Mouse (Mus musculus): Measurements from ENCODE around the gene 1810046K07Rik.

1810046K07Rik gene

DNA sequence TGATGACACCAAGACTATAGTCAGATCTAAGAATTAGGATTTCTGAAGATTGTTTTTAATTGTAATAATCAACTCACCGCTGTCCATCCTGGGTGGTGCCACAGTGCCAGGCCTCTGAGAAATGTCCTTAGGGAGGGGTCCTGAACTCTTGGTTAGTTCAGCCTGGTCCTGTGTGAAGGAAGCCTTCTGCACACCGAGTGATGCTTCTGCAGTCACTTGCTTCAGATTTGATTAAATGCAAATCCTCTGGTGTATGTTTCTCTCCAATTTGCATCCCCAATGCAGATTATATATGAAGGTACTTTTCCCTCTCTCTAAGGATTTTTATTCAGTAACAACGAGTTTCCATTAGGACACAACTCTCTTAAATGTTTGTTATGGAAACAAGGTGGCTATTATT lies at the start of gene 1810046K07Rik:
1810046K07Rik (minus strand) TSS at position 187 of the 400 bp plus-strand sequence.
- no peak for DNase-seq (ENCODE audit: low read depth)

DNA sequence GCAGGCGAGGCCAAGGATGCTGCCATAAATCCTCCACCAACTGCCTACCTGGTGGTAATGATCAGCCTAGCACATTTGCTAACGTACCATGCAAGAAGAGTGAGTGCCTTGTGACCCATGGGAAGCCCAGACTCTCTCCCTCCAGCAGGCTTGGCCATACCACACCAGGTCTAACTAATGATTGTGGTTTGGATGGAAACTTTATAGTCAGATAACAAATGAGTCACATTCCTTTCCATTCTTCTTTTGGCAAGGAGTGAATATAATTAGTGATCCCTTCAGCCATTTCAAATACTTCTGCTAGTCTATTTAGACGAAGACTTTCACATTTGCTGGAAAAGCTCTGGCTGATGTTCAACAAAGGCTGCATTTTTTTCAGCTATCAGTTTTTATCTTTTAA lies 40.8 kb upstream of the 1810046K07Rik start:
- DNase-seq (ENCODE audit: low read depth), result no peak

DNA sequence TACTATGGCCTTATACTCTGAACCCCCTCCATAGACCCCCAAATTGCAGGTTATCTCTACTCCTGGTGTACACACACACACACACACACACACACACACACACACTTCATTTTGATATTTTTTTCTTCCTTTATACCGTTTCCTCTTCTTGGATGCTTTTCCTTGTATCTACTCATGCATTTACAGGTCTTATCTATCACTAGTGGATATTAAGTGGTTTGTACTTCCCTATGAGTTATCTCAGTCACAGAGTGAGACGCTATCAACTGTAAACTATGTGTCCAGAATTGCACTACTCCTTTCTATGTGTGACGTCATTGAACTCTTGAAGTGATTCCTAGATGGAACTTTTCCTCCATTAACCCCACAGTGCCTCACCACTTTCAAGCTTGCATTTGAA lies 38.4 kb upstream of the 1810046K07Rik start:
- no peak for DNase-seq (ENCODE audit: low read depth)

DNA sequence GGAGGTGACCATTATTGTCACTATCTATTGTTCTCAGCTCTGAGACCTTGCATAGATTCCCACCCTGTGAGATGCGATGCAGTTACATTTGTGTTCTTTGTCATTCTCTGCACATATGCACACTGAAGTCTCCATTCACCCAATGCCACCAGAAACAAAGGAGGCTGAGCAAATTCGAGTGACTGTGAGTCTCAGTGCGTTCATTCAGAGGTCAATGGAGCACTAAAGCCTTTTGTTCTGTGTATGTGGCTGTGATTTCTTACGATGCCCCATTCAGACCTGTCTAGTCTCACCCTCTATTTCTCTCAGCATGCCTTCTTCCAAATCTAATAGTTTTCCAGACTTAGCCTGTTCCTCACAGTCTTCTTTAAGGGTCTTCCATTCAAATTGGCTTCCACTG lies 35.3 kb upstream of the 1810046K07Rik start:
- no peak for DNase-seq (ENCODE audit: low read depth)

DNA sequence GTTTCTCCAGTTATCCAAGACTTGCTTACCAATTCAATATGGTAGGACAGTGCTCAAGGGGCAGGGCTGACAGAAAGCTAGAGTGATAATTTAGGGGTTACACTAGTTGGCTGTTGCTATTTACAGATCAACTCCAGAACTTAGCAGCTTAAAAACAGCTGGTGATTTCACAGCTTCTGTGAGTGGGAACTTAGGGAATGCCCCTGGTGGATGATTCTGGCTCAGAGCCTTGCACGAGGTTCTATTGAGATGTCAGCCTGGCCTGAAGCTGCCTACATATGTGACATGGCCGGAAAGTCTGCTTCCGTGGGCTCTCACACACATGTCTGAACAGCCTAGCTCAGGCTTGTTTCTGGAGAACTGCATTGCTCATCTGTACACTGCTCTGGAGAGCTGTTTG lies 24.8 kb upstream of the 1810046K07Rik start:
- DNase-seq (ENCODE audit: low read depth), result no peak

DNA sequence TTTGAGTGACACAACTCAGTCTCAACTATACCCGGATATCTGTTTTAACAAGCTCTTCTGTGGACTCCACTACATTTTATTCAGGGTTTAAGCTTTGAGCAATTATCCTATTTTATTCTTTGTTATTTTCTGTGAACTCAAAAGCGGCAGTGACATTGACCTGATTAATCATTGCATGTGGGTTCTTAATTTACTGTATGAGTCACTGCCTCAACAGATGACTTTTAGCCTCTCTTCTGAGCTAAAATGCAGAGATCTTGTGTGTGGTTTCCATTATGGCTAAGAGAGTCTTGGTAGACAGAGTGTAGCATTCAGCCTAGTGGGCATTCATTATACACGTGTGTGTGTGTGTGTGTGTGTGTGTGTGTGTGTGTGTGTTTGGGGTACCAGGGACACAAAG lies 24.2 kb upstream of the 1810046K07Rik start:
- DNase-seq (ENCODE audit: low read depth), result no peak

DNA sequence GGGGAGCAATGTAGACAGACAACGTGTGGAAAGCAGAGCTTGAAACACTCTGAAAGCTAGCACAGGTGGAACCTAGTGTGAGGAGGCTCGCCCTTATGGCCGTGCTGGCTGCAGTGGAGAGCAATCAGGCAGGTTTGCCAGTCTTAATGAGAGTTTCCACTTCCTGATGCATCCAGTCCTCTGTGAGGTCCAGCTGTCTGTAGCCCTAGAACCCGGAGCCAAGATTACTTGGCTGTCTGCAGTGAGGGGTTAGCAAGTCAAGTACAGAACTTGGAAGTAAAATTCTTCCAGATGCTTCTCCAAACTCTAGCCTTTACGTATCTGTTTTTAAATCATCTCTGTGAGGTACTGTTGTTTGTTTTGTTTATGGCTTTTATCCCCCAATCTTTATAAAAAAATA lies 20.7 kb upstream of the 1810046K07Rik start:
- DNase-seq (ENCODE audit: low read depth), result no peak

DNA sequence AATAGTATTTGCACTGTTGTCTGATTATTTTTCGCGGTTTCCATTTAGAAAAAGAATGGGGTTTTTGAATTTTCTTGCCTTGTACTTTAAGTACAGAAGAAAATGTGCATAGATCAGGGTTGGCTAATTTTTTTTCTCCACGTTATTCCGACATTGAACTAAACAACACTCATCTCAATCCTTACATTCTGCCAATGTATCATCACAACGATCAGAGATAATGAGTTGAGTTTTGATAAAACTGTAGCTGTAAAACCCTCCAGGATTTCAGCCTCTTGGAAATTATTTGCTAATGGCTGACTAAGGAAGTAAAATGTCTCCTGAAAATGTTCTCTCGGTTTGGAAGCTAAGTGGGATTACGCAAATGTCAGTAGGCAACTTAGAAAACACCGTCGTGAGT lies 17.1 kb upstream of the 1810046K07Rik start:
- DNase-seq (ENCODE audit: low read depth), result no peak

DNA sequence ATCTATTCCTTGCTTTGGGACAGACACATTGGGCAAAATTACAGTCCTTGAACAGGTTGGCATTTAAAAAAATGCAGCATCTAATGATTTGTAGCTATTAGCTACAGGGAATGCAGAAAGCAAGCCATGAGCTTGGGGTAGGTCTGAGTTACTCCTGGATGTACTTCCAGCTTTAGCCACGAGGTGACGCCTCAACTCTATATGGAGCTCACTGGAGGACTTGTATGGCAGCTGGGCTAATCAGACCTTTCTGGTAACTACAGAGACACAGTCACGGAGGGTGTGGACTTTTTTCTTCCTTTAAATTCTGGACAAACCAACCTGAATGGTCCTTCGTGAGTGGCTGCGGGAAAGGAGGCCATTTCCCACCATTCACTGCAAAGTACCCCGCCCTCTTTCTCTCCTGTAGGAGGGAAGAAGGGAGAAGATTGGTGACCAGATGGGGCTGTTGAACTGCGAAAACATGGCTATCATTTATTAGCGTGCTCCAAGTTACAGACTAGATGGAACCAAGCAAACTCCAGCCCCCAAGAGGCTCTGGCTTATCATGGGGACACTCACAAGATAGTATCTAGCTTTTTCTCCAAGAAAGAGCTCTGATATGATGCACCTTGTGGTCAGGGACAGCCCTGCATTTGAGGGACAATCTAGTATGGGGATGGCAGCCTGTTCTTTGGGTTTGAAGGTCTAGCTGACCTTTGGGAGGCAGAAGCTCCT lies 6.7 kb upstream of the 1810046K07Rik start:
- peak; percentile 82 for DNase-seq (ENCODE audit: low read depth)

DNA sequence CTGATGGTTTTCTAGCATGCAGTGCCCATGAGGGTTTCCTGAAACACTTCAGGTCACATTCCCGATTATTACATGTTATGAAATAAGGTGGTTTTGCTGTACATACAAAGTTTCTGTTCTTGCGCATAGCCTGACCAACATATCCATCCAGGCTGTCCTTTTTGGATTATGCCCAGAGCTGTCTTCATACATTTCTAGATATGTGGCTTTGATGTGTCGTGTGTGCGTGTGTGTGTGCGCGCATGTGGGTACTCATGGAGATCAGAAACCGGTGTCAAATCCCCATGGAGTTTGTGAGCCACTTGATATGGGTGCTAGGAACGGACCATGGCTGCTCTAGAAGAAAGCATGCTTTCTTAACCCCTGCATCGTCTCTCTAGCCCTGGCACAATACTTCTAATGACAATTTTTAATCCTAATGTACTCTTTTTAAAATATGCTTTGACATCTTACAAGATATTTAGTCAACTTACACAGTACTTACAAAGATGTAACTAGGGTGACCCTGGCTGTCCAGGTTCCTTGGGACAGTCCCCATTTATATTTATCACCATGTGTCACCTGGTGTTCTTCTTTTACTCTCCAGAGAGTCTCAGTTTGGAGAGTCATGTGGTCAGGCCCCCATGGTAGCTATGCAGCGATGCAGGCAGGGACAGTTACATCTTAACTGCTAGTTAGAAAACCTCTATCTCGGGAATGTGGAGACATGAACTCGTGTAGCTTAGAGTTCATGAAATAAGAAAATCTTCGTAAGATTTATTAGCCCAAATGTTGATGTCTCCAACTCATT lies 2.9 kb upstream of the 1810046K07Rik start:
- no peak for DNase-seq (ENCODE audit: low read depth)

DNA sequence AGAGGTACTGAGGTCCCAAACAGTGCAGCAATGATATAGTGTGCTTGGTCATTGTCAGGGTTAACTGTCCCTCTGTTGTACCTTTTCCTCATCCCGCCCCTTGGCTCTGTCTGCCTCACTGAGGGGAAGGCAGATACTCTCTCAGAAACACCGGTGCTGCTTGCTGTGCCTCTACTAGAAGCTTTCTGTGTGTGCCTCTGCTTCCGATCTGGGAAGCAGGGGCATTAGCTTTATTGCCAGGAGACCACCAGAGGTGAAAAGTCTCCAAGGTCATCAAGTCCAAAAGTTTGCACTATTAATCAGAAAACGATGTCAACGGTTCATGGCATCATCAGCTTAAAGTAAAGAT lies 1.2 kb downstream of the 1810046K07Rik start:
- DNase-seq (ENCODE audit: low read depth), result no peak

DNA sequence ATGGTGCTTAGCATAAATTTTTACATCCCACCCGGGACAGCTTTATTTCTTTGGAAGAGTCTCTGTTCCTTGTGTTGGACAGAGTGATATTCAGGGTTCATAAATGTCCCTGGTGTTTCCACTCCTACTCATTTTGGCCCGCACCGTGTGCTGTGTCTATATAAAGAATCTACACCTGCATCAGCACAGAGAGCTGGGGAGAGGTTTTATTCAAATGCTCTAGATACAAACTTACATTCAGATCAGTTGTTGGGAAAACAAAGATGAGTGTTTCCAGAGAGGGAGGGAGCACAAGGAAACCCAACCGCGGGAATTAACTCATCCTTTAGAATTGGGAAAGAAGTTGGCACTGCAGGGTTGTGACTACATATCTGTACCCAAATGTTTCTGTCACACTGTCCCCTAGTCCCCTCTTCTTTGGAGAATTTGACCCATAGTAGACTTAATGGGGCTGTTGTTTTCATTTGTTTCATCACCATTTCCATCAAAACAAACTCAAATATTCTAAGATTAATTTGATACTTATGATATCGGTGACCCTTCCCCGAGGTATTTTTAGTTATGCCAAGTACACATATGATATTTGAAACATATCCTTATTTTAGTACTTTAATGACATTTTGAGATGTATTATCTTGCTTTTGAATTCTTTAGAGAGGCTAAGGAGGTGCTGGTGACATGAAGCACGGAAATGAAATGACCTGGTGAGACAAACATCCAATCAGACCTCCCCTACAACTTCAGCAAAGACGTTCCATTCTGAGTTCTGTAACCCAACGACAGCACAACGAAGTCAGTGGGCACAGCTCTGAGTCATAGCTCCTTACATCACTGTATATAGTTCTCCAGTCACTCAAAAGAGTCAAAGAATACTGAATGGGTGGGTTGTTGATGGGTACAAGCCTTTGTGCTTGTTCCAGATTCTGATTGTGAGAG lies 1.8 kb downstream of the 1810046K07Rik start:
- no peak for DNase-seq (ENCODE audit: low read depth)

DNA sequence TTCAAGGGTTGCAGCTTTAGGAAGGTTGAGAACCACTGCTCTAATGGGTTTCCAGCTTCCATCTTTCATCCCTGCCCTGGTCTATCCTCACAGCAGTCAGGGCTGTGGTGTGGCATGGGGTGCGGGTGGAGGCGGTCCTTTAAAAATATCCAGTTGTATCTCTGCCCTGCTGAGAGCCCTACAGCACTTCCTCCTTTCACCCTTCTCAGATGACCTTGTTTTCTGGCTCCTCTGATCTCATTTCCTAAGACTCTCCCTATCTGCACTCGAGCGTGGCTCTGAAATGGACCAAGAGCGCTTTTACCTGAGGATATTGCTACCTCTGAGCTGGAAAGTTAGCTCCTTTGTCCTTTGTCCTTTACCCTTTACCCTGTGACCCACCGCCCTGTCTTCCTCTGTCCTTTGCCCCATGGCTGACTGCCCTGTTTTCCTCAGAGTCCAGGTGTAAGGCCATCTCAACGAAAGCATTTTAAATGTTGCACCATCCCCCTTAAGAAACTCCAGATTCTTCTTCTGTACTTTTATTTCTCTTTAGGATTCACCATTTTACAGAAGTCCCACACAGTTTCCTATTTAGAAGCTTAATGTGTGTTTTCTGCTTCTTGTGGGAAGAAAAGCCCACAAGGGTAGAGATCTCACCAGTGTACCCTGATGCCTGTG lies 4.2 kb downstream of the 1810046K07Rik start:
- no peak for DNase-seq (ENCODE audit: low read depth)

DNA sequence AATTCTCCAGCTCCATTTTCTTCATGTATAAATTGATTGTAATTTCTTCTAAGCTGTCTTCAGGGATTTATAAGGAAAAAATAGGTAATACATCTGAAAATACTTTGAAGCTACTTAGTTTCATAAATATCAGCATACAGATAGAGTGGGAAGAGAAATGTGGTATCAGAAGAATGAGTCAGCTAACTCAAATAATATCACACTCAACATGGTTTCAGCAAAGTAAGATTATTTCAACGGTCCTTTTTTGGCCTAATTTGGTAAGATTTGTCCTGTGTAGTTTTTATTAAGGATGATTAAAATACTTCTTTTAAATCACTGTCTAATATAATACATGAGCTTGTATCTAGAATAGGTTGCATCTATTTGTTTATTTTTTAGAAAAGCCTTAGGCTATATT lies 8.6 kb downstream of the 1810046K07Rik start:
- no peak for DNase-seq (ENCODE audit: low read depth)

DNA sequence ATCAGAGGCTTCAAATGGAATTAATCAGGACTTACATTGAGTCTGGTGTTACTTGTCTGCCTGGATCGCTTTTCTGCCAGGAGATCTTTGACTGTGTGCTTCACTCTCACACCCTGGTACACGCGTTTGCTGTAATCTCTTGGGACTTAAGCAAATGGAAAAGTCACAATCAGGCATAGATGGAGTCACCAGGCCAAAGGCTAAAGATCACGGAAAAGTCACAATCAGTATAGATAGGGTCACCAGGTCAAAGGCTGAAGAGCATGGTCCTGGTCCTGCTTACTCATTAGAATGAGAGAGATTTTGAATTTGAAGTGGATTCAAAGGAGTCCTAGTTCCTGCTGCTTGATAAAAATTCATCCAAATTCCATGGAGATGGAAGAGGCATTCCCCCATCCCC lies 10.5 kb downstream of the 1810046K07Rik start:
- DNase-seq (ENCODE audit: low read depth), result no peak

DNA sequence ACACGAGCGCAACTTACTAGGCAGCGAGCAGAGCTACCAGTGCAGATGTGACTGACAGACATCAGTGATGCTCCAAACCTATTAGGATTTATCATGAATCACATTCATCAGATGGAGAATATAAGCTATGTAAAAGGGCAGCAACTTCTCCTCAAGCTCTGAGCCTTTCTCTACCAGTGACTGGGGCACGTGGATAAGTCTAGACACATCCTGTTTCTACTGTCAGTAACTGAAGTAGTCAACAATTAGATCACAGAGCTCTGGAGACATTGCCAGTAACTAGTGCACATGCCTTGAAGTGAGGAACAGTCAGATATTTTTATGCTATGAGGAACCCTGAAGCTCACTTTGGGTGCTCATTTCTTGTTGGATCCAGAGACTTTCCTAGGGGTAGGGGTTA lies 11.4 kb downstream of the 1810046K07Rik start:
- DNase-seq (ENCODE audit: low read depth), result no peak

DNA sequence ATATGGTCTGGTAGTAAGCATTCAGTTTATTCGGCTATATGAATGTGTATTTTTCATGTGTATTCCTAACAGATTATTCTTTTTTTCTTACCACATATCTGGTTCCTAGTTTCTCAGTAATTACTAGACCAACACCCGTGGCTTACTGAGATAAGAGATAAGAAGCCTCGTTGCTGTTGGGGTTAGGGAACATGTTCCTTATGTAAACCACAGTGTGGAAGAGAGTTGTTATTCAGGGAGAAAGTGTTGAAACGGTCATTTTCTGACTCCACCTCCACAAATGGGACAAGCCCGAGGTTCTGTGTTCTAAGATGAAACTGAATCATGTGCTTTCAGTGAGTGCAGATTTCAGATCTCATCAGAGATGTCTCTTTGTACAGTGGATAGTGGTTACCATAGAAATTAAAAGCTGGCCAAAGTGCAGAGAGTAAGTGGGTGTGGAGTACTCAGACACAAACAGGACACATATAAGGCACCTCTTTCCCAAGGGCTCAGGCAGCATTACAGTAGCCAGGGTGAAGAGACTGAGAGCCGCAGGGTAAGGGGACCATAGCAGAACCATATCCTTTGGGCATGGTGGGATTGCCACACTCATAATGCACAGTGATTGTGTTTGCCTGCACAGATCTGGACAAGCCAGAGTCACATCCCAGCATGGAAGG lies 13.2 kb downstream of the 1810046K07Rik start:
- DNase-seq (ENCODE audit: low read depth), result no peak

DNA sequence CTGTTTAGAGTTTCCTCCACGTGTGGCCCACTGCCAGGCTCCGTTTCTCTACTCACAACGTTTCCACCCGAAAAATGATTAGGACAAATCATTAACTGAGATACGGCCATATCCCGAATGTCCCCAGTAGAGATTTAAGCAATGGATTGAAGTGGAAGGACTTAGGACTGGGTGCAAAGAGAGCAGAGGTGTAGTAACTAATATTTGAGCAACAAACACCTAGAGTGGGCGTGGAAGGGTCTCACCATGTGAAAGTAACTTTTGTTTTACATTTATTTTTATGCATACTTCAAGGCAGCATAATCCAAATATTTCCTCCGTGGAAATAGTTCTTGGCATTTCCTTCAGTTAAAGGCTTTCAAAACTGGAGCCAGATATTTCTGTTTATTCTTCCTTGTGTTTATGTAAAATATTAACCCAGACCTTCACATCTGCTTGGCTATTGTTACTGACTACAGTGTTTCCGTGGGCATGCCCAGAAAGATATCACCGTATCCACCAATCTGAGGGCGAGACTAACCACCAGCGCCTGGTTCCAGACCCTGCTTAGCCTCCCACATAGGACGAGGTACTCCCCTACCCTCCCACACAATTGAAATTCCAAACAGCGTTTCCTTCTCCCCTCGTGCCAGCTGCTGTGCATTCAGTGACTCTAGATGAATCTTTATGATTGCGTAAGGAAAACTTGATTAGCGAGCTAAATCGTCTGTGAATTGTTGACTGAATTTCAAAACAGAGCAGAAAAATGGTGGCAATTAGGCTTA lies 16.0 kb downstream of the 1810046K07Rik start:
- no peak for DNase-seq (ENCODE audit: low read depth)

DNA sequence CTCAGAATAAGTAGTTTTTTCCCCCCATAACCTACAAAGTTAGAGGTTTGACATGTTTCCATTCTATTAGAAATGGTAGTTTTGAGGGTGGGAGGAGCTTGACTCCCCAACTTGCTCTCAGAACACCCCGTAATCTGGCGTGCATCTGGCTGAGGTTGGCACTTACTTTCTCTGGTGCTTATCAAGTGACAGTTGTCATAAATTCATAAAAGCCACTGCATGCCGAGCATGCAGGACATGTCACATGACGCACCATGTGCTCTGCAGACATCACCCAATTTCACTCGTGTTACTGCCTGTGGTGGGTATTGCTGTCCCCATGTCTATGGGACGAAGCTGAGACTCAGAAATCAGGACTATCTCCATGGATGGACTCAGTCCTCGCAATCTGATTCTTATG lies 18.2 kb downstream of the 1810046K07Rik start:
- DNase-seq (ENCODE audit: low read depth), result no peak

DNA sequence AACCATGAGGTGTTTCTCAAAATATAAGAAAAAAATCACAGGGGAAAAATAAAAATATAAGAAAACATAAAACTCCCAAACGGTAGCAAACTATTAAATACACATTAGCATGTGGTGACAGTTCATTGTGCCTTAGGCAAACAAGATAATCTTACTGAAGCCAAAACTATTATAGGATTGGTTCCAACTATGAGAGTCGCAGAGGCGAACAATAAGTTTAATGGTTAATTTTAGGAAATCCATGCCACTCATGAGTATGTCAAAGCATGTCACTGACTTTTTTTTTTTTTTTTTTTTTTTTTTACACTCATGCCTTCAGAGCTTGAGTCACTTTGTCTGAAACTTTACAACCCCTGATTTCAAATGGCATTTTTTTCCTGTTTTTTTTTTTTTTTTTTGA lies 22.4 kb downstream of the 1810046K07Rik start:
- DNase-seq (ENCODE audit: low read depth), result no peak

DNA sequence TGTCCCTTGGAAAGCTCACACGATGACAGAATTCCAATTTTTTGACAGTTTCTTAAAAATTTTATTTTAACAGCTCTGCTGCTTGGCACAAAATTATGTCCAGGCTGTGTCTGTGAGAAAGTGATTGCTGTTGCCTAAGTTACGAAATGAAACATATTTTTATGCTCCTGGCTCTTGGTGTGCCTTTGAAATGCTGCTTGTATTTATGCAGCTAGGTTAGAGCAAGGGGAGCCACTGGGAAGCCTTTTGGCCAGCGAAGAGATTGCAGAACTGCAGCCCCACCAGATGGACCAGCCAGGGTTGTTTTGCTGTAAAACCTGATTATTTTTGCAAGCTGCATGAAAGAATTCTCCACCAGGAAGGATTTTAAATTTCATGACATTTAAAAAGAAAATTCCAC lies 23.6 kb downstream of the 1810046K07Rik start:
- DNase-seq (ENCODE audit: low read depth), result no peak

Measured in naive thymus-derived CD4-positive, alpha-beta T cell, adult 2 months (primary cell).